Mouse (Mus musculus) heart, postnatal 14 days (tissue): ENCODE results near the gene Gpc1. TPM values are rescaled to one million over a fixed set of nuclear protein-coding genes. Genes with fewer than 3 reads are reported as not detected.

Experiments used
- DNase-seq, 2 experiments: peaks; one replicate each; pipeline ENCODE4 v3.0.0; 2021 to 2022
- intact Hi-C: fragments of 180-260 bp; cut with DNase I; formaldehyde crosslinking; loops from one replicate; pipeline ENCODE4 v1.15.1; 2025
- total RNA-seq, 2 experiments: library from RNA; stranded (reverse); gene quantifications; 2 replicates each; pipeline ENCODE4 v1.2.3; 2021

Gene Gpc1
- total RNA-seq, 2 experiments from 2014 or later, result 222 to 238 TPM

- intact Hi-C loops, result no loop called here
- DNase-seq, result no peak
Measured at GRCm38 (mm10) chr1:92877431-92877978, 46.1 kb downstream of the Gpc1 start.

GRCm38 (mm10) chr1:92878066-92878741, 46.8 kb downstream of the Gpc1 start:
- intact Hi-C loops, result no loop called here
- DNase-seq, result no peak

GRCm38 (mm10) chr1:92879266-92879665, 47.8 kb downstream of the Gpc1 start:
- intact Hi-C loops, result no loop called here
- DNase-seq, result no peak

- intact Hi-C loops, result no loop called here
- no peak for DNase-seq
Measured at GRCm38 (mm10) chr1:92880101-92880500, 48.7 kb downstream of the Gpc1 start.

- intact Hi-C loops, result no loop called here
- DNase-seq, result no peak
Measured at GRCm38 (mm10) chr1:92881982-92882381, 50.5 kb downstream of the Gpc1 start.

- no peak for DNase-seq
- intact Hi-C loops, result no loop called here
Measured at GRCm38 (mm10) chr1:92888901-92889655, 57.6 kb downstream of the Gpc1 start.

GRCm38 (mm10) chr1:92892791-92893190, 61.3 kb downstream of the Gpc1 start:
- no peak for DNase-seq
- intact Hi-C loops, result no loop called here

- intact Hi-C loops, result no loop called here
- no peak for DNase-seq
Measured at GRCm38 (mm10) chr1:92893896-92894295, 62.5 kb downstream of the Gpc1 start.

GRCm38 (mm10) chr1:92895089-92895488, 63.6 kb downstream of the Gpc1 start:
- peak; percentile 73 to 80 for DNase-seq
- intact Hi-C loops, result loop anchor here (5.0 kb wide), 1 partner anchor 198 kb away; no protein-coding TSS in a partner anchor

GRCm38 (mm10) chr1:92902786-92903185, 71.3 kb downstream of the Gpc1 start, which contains the start of gene Ankmy1:
TSS of gene Ankmy1 (minus strand) at chr1:92902906.
- peak; percentile 39 to 55 for DNase-seq
- intact Hi-C loops, result no loop called here

GRCm38 (mm10) chr1:92903627-92904026, 72.2 kb downstream of the Gpc1 start:
- DNase-seq, result no peak
- intact Hi-C loops, result no loop called here

- no peak for DNase-seq
- intact Hi-C loops, result no loop called here
Measured at GRCm38 (mm10) chr1:92905703-92906310, 74.4 kb downstream of the Gpc1 start.

GRCm38 (mm10) chr1:92906779-92907631, 75.6 kb downstream of the Gpc1 start, which contains the start of gene Dusp28:
TSS of gene Dusp28 (plus strand) at chr1:92906981.
- DNase-seq, result peak; percentile 85 to 90
- intact Hi-C loops, result no loop called here

- intact Hi-C loops, result no loop called here
- no peak for DNase-seq
Measured at GRCm38 (mm10) chr1:92907632-92908360, 76.4 kb downstream of the Gpc1 start.

GRCm38 (mm10) chr1:92908664-92909063, 77.2 kb downstream of the Gpc1 start:
- no peak for DNase-seq
- intact Hi-C loops, result no loop called here

- intact Hi-C loops, result no loop called here
- DNase-seq, result no peak
Measured at GRCm38 (mm10) chr1:92909068-92909467, 77.6 kb downstream of the Gpc1 start.
